Mouse (Mus musculus): ENCODE data around the gene Smg6. TPM values are rescaled to one million over a fixed set of nuclear protein-coding genes. Genes with fewer than 3 reads are reported as not detected.
A peak's percentile ranks its signal among the peaks of the same experiment; 100 is the strongest.

The Smg6 gene
- polyA plus RNA-seq, 1 experiment = 6.6 TPM

DNA sequence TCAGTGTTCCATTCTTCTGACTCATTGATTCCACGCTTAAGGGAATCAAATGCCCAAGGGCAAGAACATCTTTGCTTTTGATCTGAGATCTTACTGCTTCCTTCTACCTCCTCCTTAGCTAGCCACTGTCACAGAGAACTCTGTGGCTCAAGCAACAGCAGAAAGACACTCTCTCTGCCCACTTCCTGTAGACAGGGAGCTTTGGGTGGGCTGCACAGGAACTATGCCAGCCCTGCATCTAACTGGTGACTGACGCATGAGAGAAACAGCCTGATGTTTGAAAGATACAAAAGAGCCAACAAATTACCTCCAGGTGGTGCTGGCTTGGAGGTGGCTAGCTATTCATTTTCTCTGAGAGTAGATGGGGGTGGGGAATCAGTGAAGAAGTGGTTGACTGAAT, 107.3 kb downstream of the Smg6 start:
- Histone ChIP-seq H3K27ac (replicated peaks; ENCODE audit: low read depth, low read length) (peak overlapping the region; percentile 89), H3K4me1 (ENCODE audit: control insufficient read depth, insufficient read depth, insufficient read length, low read length) (peaks cover 39% of the 10 kb centered on the region), H3K4me3 (ENCODE audit: insufficient read depth, low read depth, low read length) (no peak overlapping the region)

DNA sequence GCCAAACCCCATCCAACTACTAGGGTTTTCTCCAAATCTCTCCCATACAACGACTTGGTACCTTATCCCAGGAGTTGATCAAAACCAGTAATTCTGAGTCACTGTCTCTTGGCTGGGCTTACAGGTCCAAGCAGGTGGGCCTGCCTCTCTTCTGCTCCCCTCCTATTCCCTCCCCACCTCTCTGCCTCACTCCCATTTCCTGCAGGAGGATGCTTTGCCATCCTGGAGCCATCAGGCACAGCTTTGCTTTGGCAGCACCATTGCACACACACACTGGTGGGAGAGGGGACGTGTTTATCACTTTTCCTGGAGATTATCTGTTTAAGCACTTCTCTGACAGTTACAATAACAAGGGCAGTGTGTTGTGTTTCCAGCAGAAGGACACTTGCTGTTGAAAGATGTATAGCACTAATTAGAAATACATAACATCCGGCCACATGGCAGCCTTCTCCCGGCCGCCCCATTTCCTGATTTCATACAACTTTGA, 108.0 kb downstream of the Smg6 start:
- Histone ChIP-seq H3K4me3 (ENCODE audit: insufficient read depth, low read depth, low read length) (no peak overlapping the region), H3K27ac (replicated peaks; ENCODE audit: low read depth, low read length) (peak overlapping the region; percentile 89), H3K4me1 (ENCODE audit: control insufficient read depth, insufficient read depth, insufficient read length, low read length) (peaks cover 39% of the 10 kb centered on the region)

DNA sequence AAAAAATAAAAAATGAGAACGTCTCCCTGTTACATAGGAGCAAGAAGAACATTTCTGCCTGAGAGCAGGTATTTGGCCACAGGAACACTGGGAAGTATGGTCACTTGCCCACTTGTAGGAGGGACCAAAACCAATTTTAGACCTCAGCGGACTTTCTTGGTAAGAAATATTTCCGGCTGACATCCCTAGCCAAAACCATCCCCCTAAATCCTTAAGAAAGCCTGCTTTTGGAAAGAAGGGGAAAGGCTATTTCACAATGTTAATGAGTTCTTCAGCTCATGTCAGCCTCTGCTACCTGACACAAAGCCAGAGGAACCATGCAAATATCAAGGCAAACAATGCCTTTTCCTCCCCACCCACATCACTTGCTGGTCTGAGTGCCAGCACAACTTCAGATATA, 108.5 kb downstream of the Smg6 start:
- peaks cover 39% of the 10 kb centered on the region for H3K4me1 ChIP-seq (ENCODE audit: control insufficient read depth, insufficient read depth, insufficient read length, low read length)
- no peak overlapping the region for H3K4me3 ChIP-seq (ENCODE audit: insufficient read depth, low read depth, low read length)
- H3K27ac ChIP-seq (replicated peaks; ENCODE audit: low read depth, low read length) = peak overlapping the region; percentile 89

DNA sequence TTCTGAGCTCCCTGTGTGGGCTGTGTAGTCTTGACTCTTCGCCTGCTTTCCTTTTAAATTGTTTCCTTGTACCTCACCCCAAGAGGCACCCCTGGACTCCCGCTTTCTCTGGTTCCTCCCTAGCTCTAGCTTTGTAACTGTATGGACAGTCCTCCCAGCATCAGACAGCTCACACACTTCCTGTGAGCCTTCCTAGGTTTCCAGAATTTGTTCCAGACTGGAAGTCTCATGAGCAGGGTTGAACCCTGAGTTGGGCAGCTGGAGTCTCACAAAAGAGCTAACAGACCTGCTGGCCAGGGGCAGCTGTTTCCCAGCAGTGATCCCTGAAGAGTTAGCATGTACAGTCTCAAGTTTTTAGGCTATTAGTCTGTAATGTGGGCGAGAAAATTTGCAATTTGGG, 118.7 kb downstream of the Smg6 start:
- peak overlapping the region; percentile 58 for H3K27ac ChIP-seq (replicated peaks; ENCODE audit: low read depth, low read length)
- H3K4me3 ChIP-seq (ENCODE audit: insufficient read depth, low read depth, low read length) = no peak overlapping the region
- peaks cover 38% of the 10 kb centered on the region for H3K4me1 ChIP-seq (ENCODE audit: control insufficient read depth, insufficient read depth, insufficient read length, low read length)

DNA sequence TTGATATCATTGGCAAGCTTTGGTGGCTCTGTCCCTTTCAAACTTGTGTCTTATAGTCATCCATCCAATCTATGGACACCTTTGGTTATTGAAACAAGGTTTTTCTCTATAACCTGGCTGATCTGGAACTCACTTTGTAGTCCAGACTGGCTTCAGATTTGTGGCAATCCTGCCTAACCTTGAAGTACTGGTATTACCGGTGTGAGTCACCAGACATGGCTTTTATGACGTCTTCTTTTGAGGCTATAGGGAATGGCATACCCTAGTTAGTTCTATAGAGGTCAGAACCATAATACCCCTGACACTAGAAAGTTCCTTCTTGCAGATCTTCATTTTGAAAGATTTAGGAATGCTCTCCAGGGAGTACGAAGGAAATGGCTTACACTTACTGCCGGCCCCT, 120.2 kb downstream of the Smg6 start:
- H3K4me3 ChIP-seq (ENCODE audit: insufficient read depth, low read depth, low read length) = no peak overlapping the region
- H3K27ac ChIP-seq (replicated peaks; ENCODE audit: low read depth, low read length) = peak overlapping the region; percentile 89
- H3K4me1 ChIP-seq (ENCODE audit: control insufficient read depth, insufficient read depth, insufficient read length, low read length) = peaks cover 50% of the 10 kb centered on the region

DNA sequence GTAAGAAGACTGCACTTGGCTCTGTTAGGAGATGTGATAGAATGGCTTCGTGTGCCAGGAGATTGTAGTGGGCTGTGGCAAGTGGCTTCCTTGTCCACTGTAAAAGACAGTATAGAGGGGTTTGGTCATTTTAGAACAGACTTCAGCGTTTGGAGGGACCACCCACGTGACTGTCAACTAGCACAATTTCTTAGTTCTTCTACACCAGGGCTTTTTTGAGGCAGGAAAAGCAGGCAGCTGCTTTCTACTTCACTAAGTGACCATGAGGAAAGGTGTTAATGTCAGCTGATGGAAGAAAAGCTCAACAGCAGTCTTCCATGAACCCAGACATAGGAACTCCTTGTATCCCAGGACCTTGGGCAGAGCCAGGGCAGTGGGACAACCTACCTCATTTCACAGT, 121.0 kb downstream of the Smg6 start:
- Histone ChIP-seq H3K4me1 (ENCODE audit: control insufficient read depth, insufficient read depth, insufficient read length, low read length) (peaks cover 56% of the 10 kb centered on the region), H3K4me3 (ENCODE audit: insufficient read depth, low read depth, low read length) (no peak overlapping the region), H3K27ac (replicated peaks; ENCODE audit: low read depth, low read length) (peak overlapping the region; percentile 89)

DNA sequence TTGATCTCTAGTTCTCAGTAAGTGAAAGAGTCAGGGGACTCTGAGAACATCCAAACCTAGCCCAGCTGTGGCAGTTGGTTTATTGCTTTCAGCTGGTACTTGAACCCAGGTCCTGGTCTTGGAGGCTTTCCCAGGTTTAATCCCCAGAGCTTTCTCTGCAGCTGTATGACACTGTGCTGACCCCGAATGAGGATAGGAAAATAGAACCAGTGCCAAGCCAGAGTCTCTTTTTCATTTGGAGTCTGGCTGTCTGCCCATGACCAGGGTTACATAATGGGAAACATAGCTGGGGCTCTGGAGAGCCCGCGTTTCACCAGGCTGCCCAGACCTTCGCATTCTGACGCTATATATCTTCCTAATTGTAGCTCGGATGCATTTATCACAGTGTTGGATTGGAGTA, 121.4 kb downstream of the Smg6 start:
- H3K4me1 ChIP-seq (ENCODE audit: control insufficient read depth, insufficient read depth, insufficient read length, low read length) = peaks cover 59% of the 10 kb centered on the region

DNA sequence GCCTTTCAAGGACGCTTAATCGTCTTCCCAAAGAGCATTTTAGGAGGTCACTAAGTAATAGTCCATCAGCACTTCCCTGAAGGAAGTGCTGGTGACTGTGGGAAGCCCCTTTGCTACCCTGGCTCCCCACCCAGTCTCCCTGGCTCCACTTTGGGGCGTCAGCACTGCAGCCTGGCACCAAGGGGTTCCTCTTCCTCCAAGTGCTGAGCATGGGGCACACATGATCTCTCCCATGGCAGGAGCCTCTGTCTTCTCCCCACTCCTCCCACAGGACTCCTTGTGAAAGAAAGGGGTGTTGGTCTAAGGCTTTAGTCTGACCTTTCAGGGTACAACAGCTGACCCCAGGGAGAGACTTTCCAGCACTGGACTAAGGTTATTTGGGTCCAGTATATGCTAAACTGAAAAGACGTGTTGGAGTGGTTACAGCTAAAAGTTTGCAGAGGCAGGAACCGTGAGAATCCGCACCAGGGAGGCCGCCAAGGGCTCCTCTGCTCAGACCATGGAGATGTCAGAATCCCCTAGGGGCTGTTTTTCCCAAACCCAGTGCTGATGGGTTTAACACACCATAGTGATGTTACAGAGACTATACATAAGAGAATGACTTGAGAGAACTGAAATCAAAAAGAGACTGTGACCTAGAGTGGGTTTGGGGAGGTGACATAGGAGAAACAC, 122.2 kb downstream of the Smg6 start:
- peak overlapping the region; percentile 89 for H3K27ac ChIP-seq (replicated peaks; ENCODE audit: low read depth, low read length)
- peaks cover 67% of the 10 kb centered on the region for H3K4me1 ChIP-seq (ENCODE audit: control insufficient read depth, insufficient read depth, insufficient read length, low read length)
- H3K4me3 ChIP-seq (ENCODE audit: insufficient read depth, low read depth, low read length) = no peak overlapping the region

More for the DNA sequence above, 121.4 kb downstream of the Smg6 start:
- Histone ChIP-seq H3K4me3 (ENCODE audit: insufficient read depth, low read depth, low read length) (no peak overlapping the region), H3K27ac (replicated peaks; ENCODE audit: low read depth, low read length) (peak overlapping the region; percentile 89)

DNA sequence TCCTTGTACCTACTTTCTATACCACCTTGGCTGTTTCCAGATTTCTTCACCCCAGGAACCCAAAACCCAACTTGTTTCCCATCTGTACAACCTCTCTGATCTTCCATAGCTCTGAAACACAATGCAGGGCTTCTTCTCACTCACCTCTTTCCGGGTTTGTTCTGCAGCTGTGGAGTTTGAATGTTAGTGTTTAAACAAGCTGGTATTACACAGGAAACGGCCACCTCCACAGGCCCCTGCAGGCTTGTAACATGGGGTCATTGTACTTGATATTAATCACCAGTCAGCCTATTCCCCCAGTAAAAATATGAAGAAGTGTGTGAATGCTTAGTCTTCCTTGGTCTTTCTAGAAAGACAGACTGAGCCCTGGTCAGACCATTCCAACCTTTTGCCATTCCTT, 123.5 kb downstream of the Smg6 start:
- Histone ChIP-seq H3K4me1 (ENCODE audit: control insufficient read depth, insufficient read depth, insufficient read length, low read length) (peaks cover 71% of the 10 kb centered on the region), H3K4me3 (ENCODE audit: insufficient read depth, low read depth, low read length) (no peak overlapping the region), H3K27ac (replicated peaks; ENCODE audit: low read depth, low read length) (peak overlapping the region; percentile 71)

DNA sequence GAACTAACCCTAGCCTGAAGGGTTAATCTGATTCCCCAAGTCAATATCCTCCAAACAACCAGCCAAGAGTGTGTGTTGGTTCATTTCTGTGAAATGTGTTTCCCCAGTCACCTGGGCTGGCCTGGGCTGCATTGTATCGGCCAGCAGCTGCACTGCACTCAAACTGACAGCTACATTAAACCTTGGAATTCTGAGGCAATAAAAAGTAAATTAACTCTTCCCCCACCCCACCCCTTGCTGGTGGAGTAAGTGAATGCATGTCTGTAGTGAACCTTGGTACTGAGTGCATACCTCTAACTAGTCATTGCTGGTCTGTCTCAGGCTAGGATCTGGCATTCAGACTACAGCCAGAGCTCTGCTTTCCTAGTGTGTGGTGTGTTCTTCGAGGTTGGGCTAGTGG, 124.2 kb downstream of the Smg6 start:
- peaks cover 68% of the 10 kb centered on the region for H3K4me1 ChIP-seq (ENCODE audit: control insufficient read depth, insufficient read depth, insufficient read length, low read length)
- peak overlapping the region; percentile 71 for H3K27ac ChIP-seq (replicated peaks; ENCODE audit: low read depth, low read length)
- no peak overlapping the region for H3K4me3 ChIP-seq (ENCODE audit: insufficient read depth, low read depth, low read length)

DNA sequence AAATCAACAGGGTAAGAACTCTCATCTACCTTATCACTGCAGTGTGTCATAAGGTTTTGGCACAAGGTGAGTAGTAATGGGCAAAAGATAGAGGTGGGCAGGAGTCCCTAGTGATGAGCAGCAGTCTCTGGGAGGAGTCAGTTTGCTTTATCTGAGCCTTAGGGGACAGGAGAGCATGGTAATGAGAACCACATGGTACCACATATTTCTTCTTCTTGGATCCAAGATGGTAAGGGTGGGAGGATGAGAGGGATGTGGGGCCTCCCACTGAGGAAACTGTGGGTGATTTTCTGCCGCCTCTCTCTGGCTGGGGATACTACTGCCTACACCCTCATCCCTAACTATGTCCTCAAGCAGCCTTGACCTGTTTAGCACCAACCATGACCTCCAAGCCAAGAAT, 125.6 kb downstream of the Smg6 start:
- Histone ChIP-seq H3K27ac (replicated peaks; ENCODE audit: low read depth, low read length) (peak overlapping the region; percentile 98), H3K4me1 (ENCODE audit: control insufficient read depth, insufficient read depth, insufficient read length, low read length) (peaks cover 66% of the 10 kb centered on the region), H3K4me3 (ENCODE audit: insufficient read depth, low read depth, low read length) (no peak overlapping the region)

DNA sequence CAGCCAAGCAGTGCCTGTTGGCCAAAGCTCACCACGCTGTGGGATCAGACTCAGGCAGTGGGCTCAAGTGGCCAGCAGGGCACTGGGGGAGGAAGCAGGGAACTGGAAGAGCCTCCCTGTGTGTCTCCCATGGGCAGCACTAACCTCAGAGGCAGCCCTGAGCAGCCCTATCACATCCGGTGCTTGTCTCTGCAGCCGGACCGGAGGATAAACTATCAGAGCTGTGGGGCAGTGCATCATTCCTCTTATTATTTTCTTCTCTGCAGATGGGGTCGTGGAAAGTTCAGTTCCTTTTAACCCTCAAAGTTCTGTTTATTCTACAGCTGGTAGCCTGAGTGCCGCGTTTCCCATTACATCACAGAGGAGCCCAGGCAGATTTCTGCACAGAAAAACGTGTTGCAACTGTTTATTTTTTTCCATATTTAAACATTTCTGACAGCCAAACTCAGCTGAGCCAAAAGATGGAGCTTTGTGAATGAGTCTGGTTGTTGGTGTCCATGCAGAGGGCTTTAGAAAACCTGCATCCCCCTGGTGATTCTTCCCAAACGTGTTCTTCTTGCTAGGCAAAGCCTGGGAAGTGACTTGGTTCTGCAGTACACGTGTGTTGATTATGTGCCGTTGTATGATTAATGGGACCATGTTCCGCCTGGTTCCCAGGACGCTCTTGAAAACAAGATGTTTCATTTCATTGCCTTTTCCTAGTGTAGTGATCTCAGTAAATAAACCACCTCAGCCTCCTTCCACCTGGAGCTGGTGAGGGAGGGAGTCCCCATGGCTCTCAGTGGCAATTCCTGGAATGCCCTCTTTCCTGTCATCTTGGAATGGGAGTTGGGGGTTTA, 126.3 kb downstream of the Smg6 start:
- Histone ChIP-seq H3K4me3 (ENCODE audit: insufficient read depth, low read depth, low read length) (no peak overlapping the region), H3K27ac (replicated peaks; ENCODE audit: low read depth, low read length) (peak overlapping the region; percentile 98), H3K4me1 (ENCODE audit: control insufficient read depth, insufficient read depth, insufficient read length, low read length) (peaks cover 60% of the 10 kb centered on the region)

DNA sequence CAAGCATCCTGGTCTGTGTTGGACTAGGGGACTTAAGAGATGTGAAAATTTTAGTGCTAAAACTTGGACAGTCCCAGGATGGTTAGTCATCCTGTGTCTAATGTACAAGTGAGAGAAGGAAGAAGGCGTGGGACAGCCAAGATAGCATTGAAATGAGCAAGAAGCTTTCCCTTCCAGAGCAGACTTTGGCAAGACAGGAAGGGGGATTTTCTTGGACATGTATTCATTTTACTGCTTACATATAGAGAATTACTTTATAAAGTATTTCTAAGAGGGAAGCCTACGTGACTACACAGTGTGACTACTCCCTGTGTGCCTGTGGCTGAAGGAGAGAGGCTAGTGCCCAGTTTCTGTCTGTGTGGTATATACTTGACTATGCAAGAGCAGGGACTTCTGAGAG, 127.4 kb downstream of the Smg6 start:
- Histone ChIP-seq H3K4me3 (ENCODE audit: insufficient read depth, low read depth, low read length) (no peak overlapping the region), H3K27ac (replicated peaks; ENCODE audit: low read depth, low read length) (peak overlapping the region; percentile 98), H3K4me1 (ENCODE audit: control insufficient read depth, insufficient read depth, insufficient read length, low read length) (peaks cover 51% of the 10 kb centered on the region)

DNA sequence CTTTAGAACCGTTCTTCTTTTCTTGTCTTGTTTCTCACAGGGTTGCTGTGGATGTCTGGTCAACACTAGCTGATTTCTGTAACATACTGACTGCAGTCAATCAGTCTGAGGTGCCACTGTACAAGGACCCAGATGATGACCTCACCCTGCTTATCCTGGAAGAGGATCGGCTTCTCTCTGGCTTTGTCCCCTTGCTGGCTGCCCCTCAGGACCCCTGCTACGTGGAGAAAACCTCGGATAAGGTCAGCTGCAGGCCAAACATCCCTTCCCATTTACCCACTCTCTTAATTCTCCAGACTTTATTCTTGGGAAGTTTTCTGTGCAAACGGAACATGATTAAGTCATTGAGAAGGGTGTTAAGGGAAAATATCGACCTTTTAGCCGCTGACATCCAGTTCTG, 128.1 kb downstream of the Smg6 start:
- Histone ChIP-seq H3K4me3 (ENCODE audit: insufficient read depth, low read depth, low read length) (no peak overlapping the region), H3K27ac (replicated peaks; ENCODE audit: low read depth, low read length) (peak overlapping the region; percentile 98), H3K4me1 (ENCODE audit: control insufficient read depth, insufficient read depth, insufficient read length, low read length) (peaks cover 47% of the 10 kb centered on the region)

DNA sequence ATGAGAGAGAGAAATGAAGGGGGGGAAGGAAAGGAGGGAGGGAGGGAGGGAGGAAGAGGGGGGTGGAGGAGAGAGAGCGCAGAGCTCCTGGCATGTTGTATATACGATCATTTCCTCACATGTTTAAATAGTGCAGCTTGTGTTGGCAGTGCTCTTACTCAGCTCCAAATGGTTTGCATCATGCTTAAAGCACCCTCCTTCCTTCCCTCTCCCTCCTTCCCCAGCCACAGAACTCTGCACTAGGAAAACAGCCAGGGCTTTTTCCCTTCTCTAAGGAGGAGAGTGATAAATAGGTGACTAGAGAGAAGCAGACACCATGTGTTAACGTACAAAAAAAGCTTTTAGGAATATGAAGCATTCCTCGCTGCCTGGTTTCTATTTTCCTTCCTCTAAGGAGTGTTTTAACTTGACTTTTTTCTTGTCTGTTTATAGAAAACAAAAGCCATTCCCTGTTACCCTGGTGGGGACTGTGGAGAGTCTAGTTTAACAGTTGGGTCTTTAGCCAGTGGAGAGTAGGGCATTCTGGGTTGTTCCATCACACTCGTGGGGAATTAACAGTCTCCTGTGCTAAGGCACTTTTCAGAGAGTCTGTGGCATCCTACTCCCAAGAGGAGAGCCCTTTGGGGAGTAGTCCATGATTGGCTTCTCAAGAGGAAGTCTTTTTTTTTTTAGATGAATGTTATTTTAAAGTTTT, 128.7 kb downstream of the Smg6 start:
- Histone ChIP-seq H3K4me1 (ENCODE audit: control insufficient read depth, insufficient read depth, insufficient read length, low read length) (peaks cover 43% of the 10 kb centered on the region), H3K27ac (replicated peaks; ENCODE audit: low read depth, low read length) (peak overlapping the region; percentile 66), H3K4me3 (ENCODE audit: insufficient read depth, low read depth, low read length) (no peak overlapping the region)
